Mouse (Mus musculus) CH12.LX (cell line): ENCODE measurements at regions not wholly inside any gene's neighbourhood (a gene's known extent, or its start where the extent isn't known, plus 50 kb on each side); places are given as distances from the start of the nearest gene placed in this dataset.

Experiments
- DNase-seq: peaks from one replicate; pipeline ENCODE4 v3.0.0-alpha.2; 2013; ENCODE audit errors: extremely low read depth
- H3K27ac ChIP-seq: 2 replicates; pipeline ENCODE4 v1.5.1; 2012; ENCODE audit warnings: low read depth, mild to moderate bottlenecking, control low read depth, moderate library complexity; ENCODE audit not compliant: insufficient read depth
- H3K27me3 ChIP-seq: replicated peaks from 2 replicates; pipeline ENCODE3; 2012; ENCODE audit warnings: inconsistent platforms
- H3K36me3 ChIP-seq, 2 experiments: replicated peaks in 1 of 2; 2 replicates each; pipeline versions ENCODE3 to v1.6.1; 2012; ENCODE audit warnings: inconsistent platforms in 1 of 2, low read length in 1 of 2, mild to moderate bottlenecking in 1 of 2, mixed read lengths in 1 of 2, moderate library complexity in 1 of 2; ENCODE audit not compliant: control insufficient read depth in 1 of 2, insufficient read depth in 1 of 2
- H3K4me1 ChIP-seq, 2 experiments: 2 replicates each; pipeline ENCODE4 v1.6.1; 2012; ENCODE audit warnings: inconsistent platforms in 1 of 2, moderate library complexity in 1 of 2; ENCODE audit not compliant: insufficient read depth in 2 of 2, control insufficient read depth in 1 of 2
- H3K4me2 ChIP-seq: 2 replicates; pipeline ENCODE4 v1.6.1; 2012; ENCODE audit warnings: low read depth, mild to moderate bottlenecking, control low read depth; ENCODE audit not compliant: poor library complexity, insufficient read depth, severe bottlenecking
- H3K4me3 ChIP-seq, 3 experiments: fragments of 150-350 bp in 1 of 3; sonication (generic) in 1 of 3; replicated peaks in 1 of 3; 2 replicates each; pipeline versions ENCODE3 to v1.5.1; 2011 to 2012; ENCODE audit warnings: low read depth in 2 of 3, low read length in 2 of 3, mild to moderate bottlenecking in 2 of 3, moderate library complexity in 2 of 3, control low read depth in 1 of 3, improper control_type of control experiment in 1 of 3, inconsistent platforms in 1 of 3, mixed read lengths in 1 of 3; ENCODE audit not compliant: poor library complexity in 1 of 3
- H3K79me2 ChIP-seq: replicated peaks from 2 replicates; pipeline ENCODE4 v1.6.1; 2012; ENCODE audit warnings: mild to moderate bottlenecking, moderate library complexity; ENCODE audit not compliant: control insufficient read depth, poor library complexity, insufficient read depth, severe bottlenecking; ENCODE audit errors: extremely low read depth
- H3K9ac ChIP-seq: 2 replicates; pipeline ENCODE4 v1.6.1; 2012; ENCODE audit warnings: low read depth, mild to moderate bottlenecking, control low read depth, moderate library complexity; ENCODE audit not compliant: insufficient read depth
- H3K9me3 ChIP-seq: replicated peaks from 2 replicates; pipeline ENCODE3; 2012; ENCODE audit warnings: low read length, inconsistent platforms, mixed read lengths
- CHD1 ChIP-seq: IDR thresholded peaks from 2 replicates; pipeline ENCODE4 v1.6.1; 2012; ENCODE audit warnings: low read depth, low read length, improper control_type of control experiment, inconsistent platforms
- CHD2 ChIP-seq: IDR thresholded peaks from 2 replicates; pipeline ENCODE4 v1.6.1; 2011; ENCODE audit warnings: low read length, improper control_type of control experiment
- CTCF ChIP-seq, 2 experiments: IDR thresholded peaks in 1 of 2; conservative IDR thresholded peaks in 1 of 2; 2 replicates each; pipeline ENCODE4 v1.5.1; 2011 to 2012; ENCODE audit warnings: low read depth in 2 of 2, low read length in 2 of 2, improper control_type of control experiment in 1 of 2, inconsistent platforms in 1 of 2, mild to moderate bottlenecking in 1 of 2, moderate library complexity in 1 of 2
- E2F4 ChIP-seq: IDR thresholded peaks from 2 replicates; pipeline ENCODE4 v1.6.1; 2011; ENCODE audit warnings: low read depth, low read length, improper control_type of control experiment; ENCODE audit not compliant: insufficient replicate concordance
- ELF1 ChIP-seq: IDR thresholded peaks from 2 replicates; pipeline ENCODE4 v1.6.1; 2014; ENCODE audit warnings: low read depth, mild to moderate bottlenecking, inconsistent platforms, low read length, improper control_type of control experiment
- EP300 ChIP-seq: IDR thresholded peaks from 2 replicates; pipeline ENCODE4 v1.6.1; 2011; ENCODE audit warnings: low read length, improper control_type of control experiment
- ETS1 ChIP-seq: conservative IDR thresholded peaks from 2 replicates; pipeline ENCODE4 v1.6.1; 2012; ENCODE audit warnings: low read depth, mild to moderate bottlenecking, inconsistent platforms, low read length, improper control_type of control experiment, moderate library complexity
- JUN ChIP-seq: IDR thresholded peaks from 2 replicates; pipeline ENCODE4 v1.6.1; 2011; ENCODE audit warnings: low read depth, mild to moderate bottlenecking, low read length, improper control_type of control experiment, moderate library complexity; ENCODE audit not compliant: insufficient read depth
- KAT2A ChIP-seq: IDR thresholded peaks from 2 replicates; pipeline ENCODE4 v1.6.1; 2012; ENCODE audit warnings: low read length, improper control_type of control experiment, inconsistent platforms; ENCODE audit not compliant: insufficient replicate concordance
- MAFK ChIP-seq: IDR thresholded peaks from 2 replicates; pipeline ENCODE4 v1.6.1; 2011; ENCODE audit warnings: low read length, improper control_type of control experiment; ENCODE audit not compliant: insufficient replicate concordance
- MXI1 ChIP-seq: IDR thresholded peaks from 2 replicates; pipeline ENCODE4 v1.6.1; 2011; ENCODE audit warnings: mild to moderate bottlenecking, low read depth, low read length, improper control_type of control experiment
- MYC ChIP-seq: IDR thresholded peaks from 2 replicates; pipeline ENCODE4 v1.6.1; 2011; ENCODE audit warnings: low read depth, mild to moderate bottlenecking, improper control_type of control experiment, low read length
- POLR2AphosphoS2 ChIP-seq: IDR thresholded peaks from 2 replicates; pipeline ENCODE4 v1.6.1; 2011; ENCODE audit warnings: low read depth, low read length, improper control_type of control experiment
- SIN3A ChIP-seq: IDR thresholded peaks from 2 replicates; pipeline ENCODE4 v1.6.1; 2012; ENCODE audit warnings: low read length, improper control_type of control experiment, inconsistent platforms
- SMC3 ChIP-seq: IDR thresholded peaks from 2 replicates; pipeline ENCODE4 v1.6.1; 2011; ENCODE audit warnings: low read depth, low read length, improper control_type of control experiment
- TCF12 ChIP-seq: IDR thresholded peaks from 2 replicates; pipeline ENCODE4 v1.6.1; 2014; ENCODE audit warnings: low read depth, mild to moderate bottlenecking, inconsistent platforms, low read length, improper control_type of control experiment
- USF1 ChIP-seq: IDR thresholded peaks from 2 replicates; pipeline ENCODE4 v1.6.1; 2014; ENCODE audit warnings: low read depth, mild to moderate bottlenecking, inconsistent platforms, low read length, improper control_type of control experiment
- USF2 ChIP-seq: conservative IDR thresholded peaks from 2 replicates; pipeline ENCODE4 v1.6.1; 2011; ENCODE audit warnings: low read depth, low read length, improper control_type of control experiment
- ZC3H11A ChIP-seq: IDR thresholded peaks from 2 replicates; pipeline ENCODE4 v1.6.1; 2012; ENCODE audit warnings: low read depth, mild to moderate bottlenecking, inconsistent platforms, low read length, improper control_type of control experiment
- ZKSCAN1 ChIP-seq: IDR thresholded peaks from 2 replicates; pipeline ENCODE4 v1.6.1; 2012; ENCODE audit warnings: low read depth, inconsistent platforms, low read length, improper control_type of control experiment, borderline replicate concordance
- ZMIZ1 ChIP-seq: IDR thresholded peaks from 2 replicates; pipeline ENCODE4 v1.6.1; 2012; ENCODE audit warnings: low read depth, mild to moderate bottlenecking, inconsistent platforms, low read length, improper control_type of control experiment
- ZNF384 ChIP-seq: IDR thresholded peaks from 2 replicates; pipeline ENCODE4 v1.6.1; 2012; ENCODE audit warnings: low read depth, low read length, improper control_type of control experiment, inconsistent platforms
- dilution Hi-C: fragments of 300-500 bp; cut with MboI; formaldehyde crosslinking; loops from 2 replicates; pipeline ENCODE4 v1.14.3; 2020; ENCODE audit warnings: low sequenced_read_pairs; ENCODE audit not compliant: extremely low pct_unique_long_range_greater_than_20kb, extremely low pct_ligation_motif_present
- in situ Hi-C: fragments of 300-500 bp; cut with MboI; formaldehyde crosslinking; loops from 3 replicates; pipeline ENCODE4 v1.14.3; 2019; ENCODE audit warnings: low sequenced_read_pairs, low pct_ligation_motif_present, low pct_unique_long_range_greater_than_20kb, mixed read lengths

DNA sequence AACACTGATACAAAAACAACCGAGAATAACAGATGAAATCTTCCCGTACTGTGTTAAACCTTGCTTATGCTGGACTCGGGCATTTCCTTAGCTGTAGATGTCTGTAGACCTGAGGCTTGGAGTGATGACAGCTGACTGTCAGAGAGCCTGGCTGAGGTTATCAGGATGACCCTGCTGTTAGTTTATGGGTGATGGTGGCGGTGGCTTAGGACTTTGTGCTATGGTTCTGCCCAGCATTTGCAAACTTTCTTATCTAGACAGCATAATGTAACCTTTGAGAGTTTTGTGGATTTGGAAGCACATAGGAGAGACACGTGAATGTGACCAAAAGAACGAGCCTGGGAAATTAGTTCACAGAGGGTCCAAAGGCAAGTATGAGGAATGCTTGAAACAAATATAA, 239.1 kb upstream of the Ccdc122 start:
- Histone ChIP-seq H3K79me2 (no peaks in the 10 kb centered on the region), H3K4me1 (no peaks in the 10 kb centered on the region; a peak in 2 of 4 replicates), H3K4me3 (no peak overlapping the region), H3K27me3 (no peaks in the 10 kb centered on the region), H3K27ac (no peak overlapping the region), H3K9me3 (no peaks in the 10 kb centered on the region), H3K36me3 (no peaks in the 10 kb centered on the region), H3K4me2 (no peak overlapping the region), H3K9ac (no peak overlapping the region)
- dilution Hi-C loops (no loop called here), in situ Hi-C loops (no loop called here)
- TF ChIP-seq ZMIZ1, result no peak
- TF ChIP-seq SMC3, result no peak
- no peak for TF ChIP-seq CHD1
- DNase-seq, result no peak

DNA sequence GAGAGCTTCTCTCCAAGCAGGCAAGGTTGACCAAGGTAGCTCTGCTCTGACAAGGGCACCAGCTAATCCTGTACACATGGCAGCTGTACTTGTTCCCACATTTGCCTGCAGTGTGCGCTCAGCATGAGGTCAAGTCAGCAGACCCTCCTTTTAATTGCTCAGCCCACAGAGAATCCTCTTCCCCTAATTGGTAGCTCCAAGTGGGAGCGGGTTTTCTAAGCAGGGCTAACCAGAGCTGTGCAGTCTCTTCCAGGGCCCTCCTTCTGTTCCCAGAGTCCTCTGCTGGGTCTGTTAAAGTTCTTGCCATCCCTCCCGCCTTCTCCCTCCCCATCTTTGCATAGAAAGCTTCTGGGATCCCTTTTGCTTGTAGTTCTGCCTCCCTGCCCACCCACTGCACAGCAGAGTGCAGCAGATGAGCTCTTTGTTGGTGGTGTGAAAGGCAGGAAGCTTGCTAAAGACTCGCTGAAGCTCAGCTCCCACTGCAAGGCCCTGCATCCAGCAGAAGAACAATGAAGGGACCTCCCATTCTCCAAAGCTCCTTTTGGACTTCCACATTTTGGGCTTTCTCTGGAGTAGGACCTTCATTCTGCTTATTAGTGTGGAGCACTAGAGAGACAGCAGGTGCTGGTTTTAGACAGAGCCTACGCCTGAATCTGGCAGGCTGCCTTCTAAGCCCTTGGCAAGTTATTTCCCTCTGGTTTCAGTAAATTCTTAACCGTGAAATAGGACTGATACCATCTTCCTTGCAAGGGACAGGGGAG, 235.3 kb upstream of the Serp2 start:
- DNase-seq, result no peak
- peaks cover 0 to 4% of the 10 kb centered on the region in 2 experiments; a peak in 2 of 4 replicates for H3K4me1 ChIP-seq
- no peak overlapping the region for H3K9ac ChIP-seq
- dilution Hi-C loops (no loop called here), in situ Hi-C loops (no loop called here)
- H3K9me3 ChIP-seq, result no peaks in the 10 kb centered on the region
- H3K4me2 ChIP-seq, result no peak overlapping the region
- no peaks in the 10 kb centered on the region for H3K79me2 ChIP-seq
- no peak overlapping the region for H3K4me3 ChIP-seq
- no peak for TF ChIP-seq MAFK
- TF ChIP-seq CHD2, result no peak
- TF ChIP-seq ELF1, result no peak
- no peak for TF ChIP-seq USF1
- TF ChIP-seq TCF12, result no peak
- TF ChIP-seq EP300, result no peak
- TF ChIP-seq ETS1, result no peak
- TF ChIP-seq ZNF384, result no peak
- no peak for TF ChIP-seq ZMIZ1
- H3K27me3 ChIP-seq, result no peaks in the 10 kb centered on the region
- no peaks in the 10 kb centered on the region for H3K36me3 ChIP-seq
- H3K27ac ChIP-seq, result no peak overlapping the region

DNA sequence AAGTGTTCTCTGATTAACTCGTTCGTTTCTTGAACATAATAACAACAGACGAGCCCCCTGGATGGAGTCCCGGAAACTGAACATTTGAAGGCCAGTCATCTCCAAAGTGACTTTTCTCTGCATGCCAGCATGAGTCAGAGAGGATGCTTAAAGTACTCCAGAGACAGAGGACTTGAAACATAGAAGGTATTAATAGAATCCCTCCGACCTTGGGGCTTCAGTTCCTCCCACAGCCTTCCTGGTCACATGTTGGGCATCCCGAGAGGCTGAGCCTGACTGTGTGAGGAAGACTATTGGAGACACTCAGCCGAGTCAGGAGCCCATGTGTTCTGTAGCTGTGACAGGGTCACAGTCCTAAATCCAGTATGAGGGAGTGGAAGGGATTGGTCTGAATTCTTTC, 232.7 kb upstream of the Serp2 start:
- H3K4me3 ChIP-seq, result no peak overlapping the region
- DNase-seq, result no peak
- H3K9me3 ChIP-seq, result no peaks in the 10 kb centered on the region
- no peak overlapping the region for H3K9ac ChIP-seq
- H3K36me3 ChIP-seq, result no peaks in the 10 kb centered on the region
- dilution Hi-C loops, result no loop called here
- peaks cover 3% of the 10 kb centered on the region for H3K27me3 ChIP-seq
- H3K79me2 ChIP-seq, result no peaks in the 10 kb centered on the region
- in situ Hi-C loops, result no loop called here
- peaks cover 0 to 4% of the 10 kb centered on the region in 2 experiments; a peak in 1 of 4 replicates for H3K4me1 ChIP-seq
- TF ChIP-seq MYC (no peak), POLR2AphosphoS2 (no peak), TCF12 (no peak), MXI1 (no peak), ETS1 (no peak), SIN3A (no peak), E2F4 (no peak), CHD2 (no peak), KAT2A (no peak), JUN (no peak), CTCF (conservative IDR thresholded peaks at IDR 0.05 in 1 of 2, IDR thresholded peaks at IDR 0.05 in 1 of 2; ENCODE audit: low read depth in 2 of 2, low read length in 2 of 2) (no peak), USF2 (no peak), ZKSCAN1 (no peak), EP300 (no peak), ZC3H11A (no peak)
- H3K27ac ChIP-seq, result no peak overlapping the region
- H3K4me2 ChIP-seq, result no peak overlapping the region
